ENCODE assay signal across 9 mouse cellular contexts in genomic region chr3:76074060-76074707, GRCm38 (mm10). TPM values are rescaled to one million over a fixed set of nuclear protein-coding genes. Genes with fewer than 3 reads are reported as not detected.
A peak's percentile ranks its signal among the peaks of the same experiment; 100 is the strongest.
DNase-seq lines count a peak whose midpoint lies in the region; ATAC-seq and TF ChIP-seq lines count a peak whose summit lies in the region.
"Had no signal": no experiment of that assay in that cellular context is flagged by ENCODE, and none has a peak within 500 bp of the region (broad histone marks: within the 10 kb centered on the region; RNA-seq: fewer than 3 reads in every experiment).

TSS of gene Fstl5 (plus strand) at chr3:76074270.

- peak; percentile 79 to 82 for DNase-seq in B cell, adult 2 months
- DNase-seq in adrenal gland, adult 8-10 months: peak; percentile 52
- DNase-seq in embryo, embryonic 9.5 days (ENCODE audit: extremely low spot score): peak; percentile 91
- peak; percentile 42 for DNase-seq in heart, postnatal 0 days (ENCODE audit: low spot score)
- peak; percentile 86 to 89 for DNase-seq in kidney, postnatal 4 days
- DNase-seq in liver, embryonic 13.5 days: peak; percentile 15
- DNase-seq in ovary, postnatal 14 days (ENCODE audit: low spot score): peak; percentile 46
- peak; percentile 31 for DNase-seq in urinary bladder, postnatal 14 days (ENCODE audit: low spot score)

- H3K4me1 ChIP-seq in heart, postnatal 0 days (ENCODE audit: control insufficient read depth, insufficient read depth): 0 out of 2 replicates have a peak, but pooled peaks cover 4% of the 10 kb centered on the region
- H3K4me1 ChIP-seq in liver, embryonic 13.5 days (replicated peaks): no peaks in the 10 kb centered on the region

- TF ChIP-seq EP300 in heart, postnatal 0 days (IDR thresholded peaks at IDR 0.05; ENCODE audit: low read depth): no peak

- H3K27me3 ChIP-seq in heart, postnatal 0 days (ENCODE audit: control insufficient read depth, insufficient read depth, low read length): 0 out of 2 replicates have a peak, but pooled peaks cover 3% of the 10 kb centered on the region
- no peaks in the 10 kb centered on the region for H3K27me3 ChIP-seq in liver, embryonic 13.5 days

- H3K4me2 ChIP-seq in heart, postnatal 0 days (ENCODE audit: low read depth, low read length): peak within 1 kb of the TSS; percentile 44
- peak within 1 kb of the TSS; percentile 44 for H3K4me2 ChIP-seq in liver, embryonic 13.5 days

- peak within 1 kb of the TSS; percentile 18; the same call in 1 of the 2 replicates for H3K4me3 ChIP-seq in heart, postnatal 0 days (ENCODE audit: low read depth, low read length)
- H3K4me3 ChIP-seq in liver, embryonic 13.5 days (replicated peaks): peak within 1 kb of the TSS; percentile 16; the same call in 1 of the 2 replicates

- H3K27ac ChIP-seq in heart, postnatal 0 days (ENCODE audit: low read depth): no peak within 1 kb of the TSS
- no peak within 1 kb of the TSS for H3K27ac ChIP-seq in liver, embryonic 13.5 days

- no peaks in the 10 kb centered on the region for H3K36me3 ChIP-seq in heart, postnatal 0 days (replicated peaks; ENCODE audit: control insufficient read depth, insufficient read depth, low read length)
- H3K36me3 ChIP-seq in liver, embryonic 13.5 days: no peaks in the 10 kb centered on the region

- H3K9ac ChIP-seq in heart, postnatal 0 days (replicated peaks; ENCODE audit: low read depth, low read length): no peak within 1 kb of the TSS
- no peak within 1 kb of the TSS for H3K9ac ChIP-seq in liver, embryonic 13.5 days

- 2% methylated on average over 28 of the region's 28 CpGs for WGBS in heart, postnatal 0 days
- 1% methylated on average over 28 of the region's 28 CpGs for WGBS in liver, embryonic 13.5 days (ENCODE audit: insufficient replicate concordance)

- ATAC-seq in heart, postnatal 0 days (ENCODE audit: insufficient read depth, low read depth): peak; percentile 49; the same call in 1 of the 2 replicates
- ATAC-seq in liver, embryonic 13.5 days (ENCODE audit: low read depth): peak; percentile 39; the same call in 1 of the 2 replicates

- no peak for TF ChIP-seq CTCF in heart, postnatal 0 days (IDR thresholded peaks at IDR 0.05; ENCODE audit: low read depth)

- H3K9me3 ChIP-seq in heart, postnatal 0 days (replicated peaks; ENCODE audit: control insufficient read depth, low read length): no peaks in the 10 kb centered on the region
- H3K9me3 ChIP-seq in liver, embryonic 13.5 days (replicated peaks): no peaks in the 10 kb centered on the region

RNA-seq across cellular contexts. Expression of gene Fstl5, which starts in this region (rescaled TPM):
- total RNA-seq in adrenal gland, adult 8-10 months (2022): 10 to 100 TPM in 2 of 4 experiments, 1 to 10 TPM in 2; 8.0 to 22.2 (median 10.0) TPM
- 0.04 TPM in 1 of 2 replicates, not detected in the other for total RNA-seq in heart, postnatal 0 days (2014; rRNA removed; ENCODE audit: low replicate concordance)
- polyA plus RNA-seq in heart, postnatal 0 days (2015; fragmentation: Nextera tagmentation; extraction: Ambion mirVana): not detected in 2 replicates
- polyA plus RNA-seq in liver, embryonic 13.5 days (2015; fragmentation: Nextera tagmentation; extraction: Ambion mirVana): 0.02 TPM in 1 of 2 replicates, not detected in the other
- polyA plus RNA-seq: gonadal fat pad, adult 2 months had no signal

Comparison
In these comparisons a context has a peak if more than half of its experiments do, and no peak if none do; other contexts are left out.
1. Peak in DNase-seq, ATAC-seq, H3K4me3 ChIP-seq and H3K4me2 ChIP-seq in heart, postnatal 0 days; RNA of the gene not detected or under 1 TPM.
2. Peak in DNase-seq, ATAC-seq, H3K4me3 ChIP-seq and H3K4me2 ChIP-seq in liver, embryonic 13.5 days; RNA of the gene not detected or under 1 TPM.
3. DNase-seq: peak in every context shown above with its lines; median percentile 91 in embryo, embryonic 9.5 days; 88 in kidney, postnatal 4 days; 80 in B cell, adult 2 months; 52 in adrenal gland, adult 8-10 months; 46 in ovary, postnatal 14 days; 42 in heart, postnatal 0 days; 31 in urinary bladder, postnatal 14 days; 15 in liver, embryonic 13.5 days.